Mouse (Mus musculus) adrenal gland, adult 18-20 months (tissue): ENCODE measurements around the gene Trappc4. TPM values are rescaled to one million over a fixed set of nuclear protein-coding genes. Genes with fewer than 3 reads are reported as not detected.
A peak's percentile ranks its signal among the peaks of the same experiment; 100 is the strongest.
"Not testable (repeated sequence)": the region's sequence is repeated elsewhere in the genome, so short reads cannot be mapped to it uniquely, and the experiment has no call there.

Source experiments
- DNase-seq, 2 experiments: peaks; one replicate each; pipeline ENCODE4 v3.0.0; 2021 to 2022; ENCODE audit warnings: low spot score in 2 of 2
- microRNA-seq, 2 experiments: library from miRNA; unstranded; fragments of <30 nt; microRNA quantifications; one replicate each; pipeline ENCODE4 v1.2.0; 2021; ENCODE audit warnings: borderline number of aligned reads in 2 of 2
- total RNA-seq, 2 experiments: library from RNA; stranded (reverse); gene quantifications; 1 replicate in 1 of 2; 2 replicates in 1 of 2; pipeline ENCODE4 v1.2.3; 2021

Trappc4 gene
- total RNA-seq, 2 experiments from 2014 or later: 90.8 to 109 TPM

DNA sequence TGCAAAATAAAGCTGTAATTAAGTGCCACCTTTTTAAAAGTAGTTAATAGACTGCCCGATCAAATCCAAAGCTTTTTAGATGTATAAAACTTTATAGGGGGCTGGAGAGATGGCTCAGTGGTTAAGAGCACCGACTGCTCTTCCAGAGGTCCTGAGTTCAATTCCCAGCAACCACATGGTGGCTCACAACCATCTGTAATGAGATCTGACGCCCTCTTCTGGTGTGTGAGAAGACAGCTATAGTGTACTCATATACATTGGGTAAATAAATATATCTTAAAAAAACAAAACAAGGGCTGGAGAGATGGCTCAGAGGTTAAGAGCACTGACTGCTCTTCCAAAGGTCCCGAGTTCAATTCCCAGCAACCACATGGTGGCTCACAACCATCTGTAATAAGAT, 45.5 kb downstream of the Trappc4 start:
- DNase-seq: not testable (repeated sequence)

- peak; percentile 92 to 94 for DNase-seq
Observed at GRCm38 (mm10) chr9:44361190-44361917, 46.0 kb downstream of the Trappc4 start, which contains the start of gene Vps11. TSS of gene Vps11 (minus strand) at chr9:44361670.

- no peak for DNase-seq
Observed at GRCm38 (mm10) chr9:44357207-44357606, 50.2 kb downstream of the Trappc4 start.

Small RNAs within 50 kb of the gene (microRNA-seq; reads per million reads assigned to microRNA genes)
- 1.4 to 1.8 reads per million in 2 experiments for gene Mir7085

Other genes with a start within 250 kb of the Trappc4 start
- gene Cbl, start 173.6 kb downstream of the Trappc4 start, total RNA-seq: 10 to 100 TPM; 27.9 to 37.1 TPM
- 1 to 10 TPM; 2.8 to 5.3 TPM for gene Ccdc153, start 166.9 kb downstream of the Trappc4 start, total RNA-seq
- gene Pdzd3, start 156.1 kb downstream of the Trappc4 start, total RNA-seq: not detected
- 10 to 100 TPM; 14.0 to 17.1 TPM for gene Nlrx1, start 139.0 kb downstream of the Trappc4 start, total RNA-seq
- gene Abcg4, start 119.0 kb downstream of the Trappc4 start, total RNA-seq: 10 to 100 TPM; 16.1 to 30.7 TPM
- gene Hinfp, start 101.9 kb downstream of the Trappc4 start, total RNA-seq: 10 to 100 TPM; 18.3 to 22.6 TPM
- 10 to 100 TPM; 35.2 to 41.7 TPM for gene C2cd2l, start 87.3 kb downstream of the Trappc4 start, total RNA-seq
- gene Dpagt1, start 81.6 kb downstream of the Trappc4 start, total RNA-seq: 10 to 100 TPM; 21.7 to 30.9 TPM
- gene H2afx, start 72.9 kb downstream of the Trappc4 start, total RNA-seq: 10 to 100 TPM; 26.8 to 34.4 TPM
- 10 to 100 TPM; 52.3 to 87.5 TPM for gene Hmbs, start 63.4 kb downstream of the Trappc4 start, total RNA-seq
- gene Vps11, start 45.9 kb downstream of the Trappc4 start, total RNA-seq: 10 to 100 TPM; 52.5 to 70.4 TPM
- 100 to 1,000 TPM; 182 to 214 TPM for gene Hyou1, start 28.1 kb downstream of the Trappc4 start, total RNA-seq
- 10 to 100 TPM; 15.2 to 16.1 TPM for gene Slc37a4, start 10.7 kb downstream of the Trappc4 start, total RNA-seq
- 1,000 to 10,000 TPM; 1,079 to 1,172 TPM for gene Rps25, start 461 bp downstream of the Trappc4 start, total RNA-seq
- gene Ccdc84, start 11.0 kb upstream of the Trappc4 start, total RNA-seq: 10 to 100 TPM; 22.4 to 26.1 TPM
- gene Foxr1, start 33.5 kb upstream of the Trappc4 start, total RNA-seq: not detected
- not detected for gene Upk2, start 47.4 kb upstream of the Trappc4 start, total RNA-seq
- 10 to 100 TPM; 41.3 to 46.6 TPM for gene Bcl9l, start 75.2 kb upstream of the Trappc4 start, total RNA-seq
- under 1 TPM; 0.16 to 0.40 TPM for gene Cxcr5, start 154.3 kb upstream of the Trappc4 start, total RNA-seq
- 100 to 1,000 TPM; 113 to 140 TPM for gene Ddx6, start 197.3 kb upstream of the Trappc4 start, total RNA-seq